Mouse (Mus musculus): ENCODE data around the gene Cdt1. TPM values are rescaled to one million over a fixed set of nuclear protein-coding genes. Genes with fewer than 3 reads are reported as not detected.

The Cdt1 gene
- polyA plus RNA-seq, 1 experiment = 42.7 TPM

DNA sequence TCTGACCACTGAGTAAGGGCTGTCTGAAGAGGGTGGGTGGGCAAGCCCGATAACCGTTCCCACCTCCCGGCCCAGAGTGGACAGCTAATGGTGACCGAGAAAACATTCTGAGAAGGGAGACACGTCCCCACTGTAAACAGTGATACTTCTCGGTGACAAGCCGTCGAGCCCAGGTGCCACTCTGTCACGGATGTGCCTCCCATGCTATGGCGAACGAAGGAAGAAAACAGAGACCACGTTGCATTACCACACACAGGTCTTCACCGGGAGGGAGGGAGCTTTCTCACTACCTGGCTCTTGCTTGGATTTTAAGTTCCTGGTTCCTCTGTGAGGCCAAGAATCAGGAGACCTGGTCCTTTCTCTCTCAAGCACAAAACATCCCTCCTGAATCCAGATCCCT is 19.5 kb upstream of the Cdt1 start:
- WGBS = 58% methylated on average over 13 of the region's 13 CpGs
- no peak for DNase-seq (ENCODE audit: low read depth, low spot score)

DNA sequence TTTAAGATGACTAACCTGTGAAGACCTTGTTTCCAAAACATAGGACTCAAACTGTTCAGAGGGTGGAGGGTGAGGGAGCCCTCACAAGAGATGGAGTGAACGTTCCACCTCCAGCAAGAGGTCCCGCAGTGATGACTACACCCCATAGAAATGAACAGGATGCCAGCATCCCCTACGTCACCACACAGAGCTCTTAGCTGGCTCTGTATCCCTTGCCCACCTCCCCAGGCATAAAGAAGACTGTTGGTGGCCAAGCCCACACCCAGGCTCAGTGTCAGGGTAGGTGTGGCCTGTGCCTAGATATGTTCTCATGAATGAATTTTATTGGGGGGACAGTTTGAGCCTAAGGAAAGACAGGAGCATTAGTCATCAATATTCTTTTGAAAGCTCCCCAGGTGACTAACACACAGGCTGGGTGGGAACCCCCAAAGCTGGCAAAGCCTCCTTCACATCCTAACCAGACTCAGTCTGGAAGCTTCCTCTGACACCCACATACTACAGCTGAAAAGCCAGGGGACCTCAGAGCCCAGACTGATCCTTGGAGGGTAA is 18.9 kb upstream of the Cdt1 start:
- WGBS = 66% methylated on average over 3 of the region's 3 CpGs
- DNase-seq (ENCODE audit: low read depth, low spot score) = no peak

DNA sequence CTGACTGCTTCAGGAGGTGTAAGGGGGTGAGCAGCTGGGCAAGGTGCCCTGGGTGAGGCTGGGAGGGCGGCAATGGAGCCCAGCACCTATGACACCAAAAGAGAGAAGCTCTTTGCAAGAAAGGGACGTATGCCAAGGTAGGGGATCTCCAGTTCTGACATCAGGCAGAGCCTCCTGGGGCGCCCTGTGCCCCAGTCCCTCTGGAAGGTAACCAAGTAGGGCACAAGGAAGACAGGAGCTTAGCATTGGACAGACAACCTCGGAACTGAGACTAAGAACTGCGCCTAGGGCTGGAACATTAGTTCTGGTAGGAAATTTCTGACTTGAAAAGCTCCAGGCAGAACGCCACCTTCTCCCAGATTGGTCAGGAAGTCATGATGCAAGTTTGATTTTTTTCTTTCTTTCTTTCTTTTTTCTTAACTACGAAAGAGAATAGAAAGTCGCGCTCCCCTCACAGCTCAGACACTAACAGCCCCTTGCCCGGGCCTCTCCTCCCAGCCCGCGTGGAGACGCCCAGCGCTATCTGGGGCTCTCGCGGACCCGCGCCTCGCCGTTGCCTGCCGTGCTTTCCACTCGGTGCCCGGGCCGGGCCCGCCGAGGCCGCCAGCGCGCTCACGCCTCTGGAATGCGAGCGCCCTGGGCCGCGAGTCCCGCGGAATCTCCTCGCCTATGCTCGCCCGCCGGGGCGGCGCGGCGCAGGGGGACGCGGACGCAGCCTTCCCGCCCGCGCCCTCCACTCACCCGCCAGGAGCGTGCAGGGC is 17.4 kb upstream of the Cdt1 start:
- WGBS = 3% methylated on average over 49 of the region's 52 CpGs
- no peak for DNase-seq (ENCODE audit: low read depth, low spot score)

DNA sequence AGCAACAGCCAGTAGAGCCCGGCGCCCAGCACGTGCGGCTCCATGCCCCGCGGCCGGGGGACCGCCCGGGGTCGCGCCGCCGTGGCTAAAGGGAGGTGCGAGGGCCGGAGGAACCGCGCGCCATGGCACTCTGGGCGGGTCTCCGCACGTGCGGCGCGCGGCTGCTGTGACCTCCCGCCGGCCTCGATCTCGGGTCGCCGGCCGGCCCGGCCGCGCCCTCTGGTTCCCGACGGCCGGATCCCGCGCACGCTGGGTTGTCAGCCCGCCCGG is 16.9 kb upstream of the Cdt1 start:
- WGBS = under 1% methylated on average over 43 of the region's 43 CpGs
- no peak for DNase-seq (ENCODE audit: low read depth, low spot score)

DNA sequence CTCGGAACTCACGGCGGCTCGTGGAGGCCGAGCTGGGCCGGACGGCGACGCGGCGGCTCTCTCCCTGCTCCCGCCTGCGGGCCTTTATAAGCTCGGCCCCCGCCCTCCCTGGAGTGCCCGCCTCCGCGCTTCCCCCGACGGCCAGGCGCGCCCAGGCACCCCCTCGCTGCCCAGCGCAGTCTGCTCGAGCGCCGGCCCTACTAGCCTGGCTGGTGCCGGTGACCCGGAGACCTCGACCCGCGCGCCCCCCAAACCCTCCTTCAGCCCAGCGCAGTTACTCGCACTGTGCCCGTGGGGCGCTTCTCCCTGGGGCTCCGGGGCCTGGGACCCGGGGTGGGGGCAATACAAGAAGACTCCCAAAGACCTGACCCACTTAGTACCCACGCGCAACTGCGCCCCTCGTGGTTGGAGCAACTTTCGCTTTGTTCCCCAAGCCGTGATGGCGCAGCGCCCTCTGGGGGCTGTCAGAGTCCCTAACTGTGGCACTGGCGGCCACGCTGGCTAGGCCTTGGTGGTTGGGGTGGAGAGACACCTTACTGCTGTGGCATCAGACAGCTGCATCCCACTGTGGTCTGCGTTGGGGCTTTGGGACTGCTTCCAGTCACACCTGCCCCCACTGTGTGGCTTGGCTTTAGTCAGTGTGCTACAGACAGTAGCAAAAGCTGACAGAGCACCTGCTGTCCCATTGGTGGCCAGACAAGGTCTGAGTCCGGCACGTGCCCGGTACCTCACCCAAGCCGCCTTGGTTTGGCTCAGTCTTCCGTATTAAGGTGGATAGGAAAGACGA is 16.4 kb upstream of the Cdt1 start, which contains the start of gene Piezo1:
TSS of gene Piezo1 (minus strand) at position 65 of the 787 bp plus-strand sequence.
- 9% methylated on average over 56 of the region's 56 CpGs for WGBS

DNA sequence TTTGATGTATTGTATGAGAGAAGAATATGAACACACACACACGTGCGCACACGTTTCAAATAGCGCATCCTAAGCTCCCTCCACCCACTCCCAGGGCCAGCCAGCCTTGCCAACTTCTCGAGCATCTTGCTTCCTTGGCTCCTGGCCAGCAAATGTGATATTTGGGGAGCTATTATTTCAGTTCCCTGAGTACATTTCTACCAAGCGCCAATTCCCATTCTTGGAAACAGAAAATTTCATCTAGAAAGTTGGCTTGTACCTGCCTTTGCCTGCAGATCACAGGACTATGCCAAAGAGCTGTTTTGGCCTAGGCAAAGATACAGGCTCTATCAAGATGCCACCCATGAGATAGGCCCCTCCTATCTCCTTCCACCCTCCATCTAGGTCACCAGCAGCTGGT is 13.0 kb upstream of the Cdt1 start:
- no peak for DNase-seq (ENCODE audit: low read depth, low spot score)
- WGBS = 66% methylated on average over 6 of the region's 6 CpGs

More for the DNA sequence above, 16.4 kb upstream of the Cdt1 start, which contains the start of gene Piezo1:
- DNase-seq (ENCODE audit: low read depth, low spot score) = peak; percentile 76

DNA sequence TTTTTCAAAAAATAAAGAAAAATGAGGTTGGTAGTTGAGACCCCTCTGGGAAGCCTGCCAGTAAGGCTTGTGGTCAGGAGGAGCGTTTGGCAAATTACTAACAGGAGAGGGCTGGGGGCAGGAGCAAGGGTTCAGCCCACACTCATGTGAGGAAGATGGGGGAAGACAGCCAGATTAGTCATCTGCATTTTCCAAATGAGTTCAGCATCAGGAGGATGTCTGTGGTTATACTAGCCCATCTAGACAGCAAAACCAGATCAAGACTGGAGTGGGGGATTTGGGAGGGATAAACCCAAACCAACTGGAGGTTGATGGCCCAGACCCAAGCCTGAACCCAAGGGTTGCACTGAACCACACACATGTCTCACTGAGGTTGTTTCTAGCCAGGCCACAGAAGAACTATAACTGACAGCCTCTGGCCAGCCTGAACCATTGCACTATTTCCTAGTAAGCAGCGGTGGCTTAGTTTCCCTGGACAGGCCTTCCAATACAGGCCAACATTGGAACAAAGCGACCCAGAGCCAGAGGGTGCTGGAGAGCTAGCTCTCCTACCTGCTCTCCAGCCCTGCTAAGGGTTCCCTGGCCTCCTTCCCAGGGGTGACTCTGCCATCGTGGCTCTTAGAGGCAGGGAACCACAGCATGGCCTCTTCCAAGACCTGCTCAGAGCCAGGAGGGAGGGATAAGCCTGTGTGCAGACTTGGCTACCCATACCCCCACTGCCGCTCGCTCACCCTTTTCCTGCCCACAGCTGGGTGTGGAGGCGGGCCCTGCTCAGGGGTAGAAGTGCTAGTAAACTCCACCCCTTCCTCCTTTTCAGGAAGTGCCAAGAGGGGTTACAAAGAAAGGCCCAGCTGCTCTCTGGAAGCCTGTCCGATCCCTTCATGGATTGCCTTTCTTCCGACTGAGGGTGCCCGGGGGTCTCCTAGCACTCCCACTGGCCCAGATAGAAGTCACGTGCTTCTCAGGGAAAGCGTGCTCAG is 11.5 kb upstream of the Cdt1 start:
- WGBS = 66% methylated on average over 12 of the region's 12 CpGs
- no peak for DNase-seq (ENCODE audit: low read depth, low spot score)

DNA sequence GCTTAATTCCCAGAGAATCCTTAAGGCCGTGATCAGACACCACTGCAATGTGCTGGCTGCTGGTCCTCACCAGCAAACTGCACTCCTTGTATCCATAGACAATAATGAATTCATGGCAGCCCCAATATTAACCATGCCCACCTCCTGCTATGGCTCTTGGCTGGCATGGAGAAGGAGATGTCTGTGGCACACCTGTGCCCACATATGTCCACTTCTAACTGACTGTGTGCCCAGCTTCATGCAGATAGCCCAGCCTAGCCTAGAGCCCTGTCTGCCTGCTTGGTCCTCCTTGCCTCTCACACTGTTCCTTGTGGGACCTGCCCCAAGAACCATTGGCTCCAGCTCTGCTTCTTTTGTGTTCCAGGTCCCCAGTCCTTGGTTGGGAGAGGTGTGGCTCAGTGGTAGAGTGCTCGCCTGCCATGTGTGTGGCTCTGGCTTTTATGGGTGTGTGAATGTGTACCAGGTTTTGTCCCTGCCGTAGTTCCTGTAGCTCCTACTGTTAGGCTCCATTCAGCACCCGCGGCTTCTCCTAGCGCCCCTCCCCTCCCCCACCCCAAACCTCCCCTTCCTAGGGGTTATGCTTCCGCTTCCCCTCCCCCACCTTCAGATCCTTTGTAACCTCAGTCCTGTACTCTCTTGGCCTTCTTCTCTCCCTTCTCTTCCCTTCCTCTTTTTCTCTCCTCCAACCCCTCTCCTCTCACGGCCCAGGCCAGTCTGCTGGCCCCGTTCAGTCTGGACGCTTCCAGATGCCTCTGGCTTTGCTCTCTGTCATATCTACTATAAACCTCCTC is 10.4 kb upstream of the Cdt1 start:
- 46% methylated on average over 10 of the region's 10 CpGs for WGBS
- no peak for DNase-seq (ENCODE audit: low read depth, low spot score)

DNA sequence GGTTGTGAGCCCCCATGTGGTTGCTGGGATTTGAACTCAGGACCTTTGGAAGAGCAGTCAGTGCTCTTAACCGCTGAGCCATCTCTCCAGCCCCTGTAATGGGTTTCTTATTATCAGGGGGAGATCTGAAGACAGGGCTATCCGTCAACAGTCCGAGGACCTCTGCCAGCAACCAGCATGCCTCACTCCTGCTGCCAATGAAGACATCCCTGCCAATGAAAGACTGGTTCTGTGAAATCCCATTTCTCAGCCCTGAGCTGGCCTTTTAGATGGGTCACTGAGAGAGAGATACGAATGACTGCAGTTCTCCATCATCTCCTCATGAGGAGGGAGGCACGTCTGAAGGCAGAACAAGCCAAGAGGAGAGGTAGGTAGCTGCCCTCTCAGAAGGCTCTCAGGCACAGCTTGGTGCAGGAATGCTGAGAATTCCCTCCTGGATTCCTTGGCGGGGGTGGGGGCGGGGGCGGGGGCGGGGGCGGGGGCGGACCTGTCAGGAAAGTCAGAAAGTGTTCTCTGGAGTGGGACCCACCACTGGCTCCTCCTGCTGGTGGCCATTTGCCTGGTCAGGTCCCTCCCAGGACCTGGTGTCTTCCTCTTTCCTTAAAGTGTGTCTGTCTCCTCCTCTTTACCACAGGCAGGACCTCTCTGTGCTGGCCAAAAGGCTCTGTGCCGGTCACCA is 9.0 kb upstream of the Cdt1 start:
- no peak for DNase-seq (ENCODE audit: low read depth, low spot score)
- whole genome bisulfite sequencing = 41% methylated on average over 12 of the region's 12 CpGs

DNA sequence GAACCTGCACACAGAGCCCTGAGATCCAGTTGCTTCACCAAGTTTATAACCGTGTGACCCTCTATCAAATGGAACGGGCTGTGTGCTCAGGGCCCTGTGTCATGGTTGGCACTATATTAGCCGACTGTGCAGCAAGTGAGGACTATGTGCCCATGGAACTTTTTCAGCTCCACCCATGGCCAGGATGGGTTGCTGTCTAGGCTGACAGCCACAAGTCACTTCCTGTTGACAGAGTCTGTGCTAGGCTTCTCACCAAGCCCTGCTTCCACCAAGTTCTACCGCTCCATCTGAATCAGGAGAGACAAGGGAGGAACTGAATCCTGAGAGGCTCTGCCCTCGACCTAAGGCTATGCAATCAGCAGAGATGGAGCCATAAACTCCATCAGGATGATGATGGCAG is 6.6 kb upstream of the Cdt1 start:
- WGBS = 59% methylated on average over 5 of the region's 5 CpGs
- no peak for DNase-seq (ENCODE audit: low read depth, low spot score)

DNA sequence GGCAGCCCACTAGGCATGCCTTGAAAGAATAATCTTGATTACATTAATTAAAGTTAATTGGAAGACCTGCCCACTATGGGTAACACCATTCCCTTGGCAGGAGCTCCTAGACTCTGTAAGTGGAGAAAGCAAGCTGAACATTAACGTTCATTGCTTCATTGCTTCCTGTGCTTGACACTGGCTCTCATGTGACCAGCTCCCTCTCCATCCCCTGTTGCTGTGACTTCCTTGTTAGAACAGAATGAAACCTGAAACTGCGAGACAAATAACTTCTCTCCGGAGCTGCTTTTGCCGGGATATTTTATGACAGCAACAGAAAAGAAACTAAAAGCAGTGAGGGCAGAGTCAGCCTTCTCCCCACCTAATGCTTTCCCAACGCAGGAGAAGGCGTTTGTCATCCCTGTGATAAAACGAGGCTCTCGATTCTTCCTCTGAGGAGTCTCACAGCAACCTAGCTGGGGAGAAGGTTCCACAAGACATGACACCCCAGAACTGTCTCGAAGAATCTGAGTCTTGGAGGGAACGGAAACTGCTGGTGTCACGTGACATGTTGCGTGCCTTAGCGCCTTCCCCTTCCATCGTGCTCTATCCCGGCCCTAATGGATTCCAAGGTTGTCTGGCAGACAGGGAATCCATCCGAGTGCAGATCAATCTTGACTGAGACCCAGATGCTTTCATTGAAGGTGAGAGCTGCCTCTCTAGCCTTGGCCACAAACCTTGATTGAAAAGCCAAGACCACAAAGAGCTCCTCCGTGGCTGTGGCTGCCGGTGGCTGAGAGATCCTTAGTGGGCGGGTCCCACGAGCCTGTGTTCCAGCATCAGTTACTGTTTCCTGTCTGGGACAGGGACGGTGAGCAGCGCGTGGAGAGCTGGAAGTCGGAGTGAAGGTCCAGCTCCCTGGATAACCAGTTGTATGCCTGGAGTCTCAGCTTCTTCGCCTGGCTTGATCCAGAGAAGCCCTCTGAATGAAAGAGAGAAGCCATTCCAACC is 3.2 kb upstream of the Cdt1 start:
- 69% methylated on average over 25 of the region's 25 CpGs for WGBS

DNA sequence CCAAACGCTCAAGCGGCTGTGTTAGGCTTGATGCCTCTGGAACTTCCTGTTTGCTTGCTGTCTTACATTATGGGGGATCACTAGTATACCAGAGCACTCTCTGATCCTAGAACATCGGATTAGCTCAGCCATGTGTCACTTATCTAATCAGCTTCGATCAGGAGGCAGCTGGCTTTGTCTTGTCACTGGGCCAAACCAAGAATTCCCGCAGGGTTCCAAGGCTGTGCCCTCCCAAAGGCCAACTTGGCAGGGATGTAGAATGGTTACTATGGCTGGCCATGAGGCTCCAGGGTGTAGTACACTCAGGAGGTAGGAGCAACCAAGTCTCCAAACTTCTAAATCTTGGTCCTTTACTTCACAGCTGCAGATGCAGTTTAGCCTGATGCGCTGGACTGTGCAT is 1.0 kb upstream of the Cdt1 start:
- 17% methylated on average over 6 of the region's 6 CpGs for WGBS
- DNase-seq (ENCODE audit: low read depth, low spot score) = no peak

More for the DNA sequence above, 3.2 kb upstream of the Cdt1 start:
- no peak for DNase-seq (ENCODE audit: low read depth, low spot score)

DNA sequence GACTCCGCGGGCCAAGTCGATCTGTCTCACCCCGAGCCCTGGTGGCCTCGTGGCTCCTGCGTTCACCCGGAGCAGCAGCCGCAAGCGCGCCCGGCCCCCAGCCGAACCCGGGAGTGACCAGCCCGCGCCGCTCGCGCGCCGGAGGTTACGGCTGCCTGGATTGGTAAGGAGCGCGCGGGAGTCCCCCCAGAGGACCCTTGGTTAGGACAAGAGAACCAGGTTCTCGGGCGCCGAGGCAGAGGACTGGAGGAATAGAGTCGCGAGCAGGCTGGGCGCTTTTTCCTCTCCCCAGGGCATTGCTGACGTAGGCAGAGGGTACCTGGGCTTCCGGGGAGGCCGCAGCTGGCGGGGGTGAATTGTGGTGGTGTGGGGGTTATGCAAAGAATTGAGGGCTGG is 292 bp downstream of the Cdt1 start:
- under 1% methylated on average over 34 of the region's 34 CpGs for WGBS
- DNase-seq (ENCODE audit: low read depth, low spot score) = no peak

DNA sequence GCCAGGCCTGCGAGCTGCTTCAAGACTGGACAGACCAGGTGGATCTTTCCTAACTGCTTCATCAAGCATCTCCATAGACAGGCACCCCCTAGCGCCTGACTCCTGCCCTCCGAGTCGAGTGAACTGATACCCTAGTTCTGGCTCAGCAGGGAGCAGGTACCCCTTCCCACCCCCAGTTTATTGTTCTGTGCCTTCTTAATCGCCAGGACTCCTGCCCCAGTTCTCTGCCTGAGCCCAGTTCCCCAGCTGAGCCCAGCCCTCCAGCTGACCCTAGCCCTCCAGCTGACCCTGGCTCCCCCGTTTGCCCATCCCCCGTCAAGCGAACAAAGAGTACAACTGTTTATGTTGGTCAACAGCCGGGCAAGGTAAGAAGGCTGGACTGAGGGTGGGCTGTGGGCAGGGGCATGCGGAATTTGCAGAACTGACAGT is 1.1 kb downstream of the Cdt1 start:
- 24% methylated on average over 10 of the region's 10 CpGs for WGBS
- DNase-seq (ENCODE audit: low read depth, low spot score) = no peak

DNA sequence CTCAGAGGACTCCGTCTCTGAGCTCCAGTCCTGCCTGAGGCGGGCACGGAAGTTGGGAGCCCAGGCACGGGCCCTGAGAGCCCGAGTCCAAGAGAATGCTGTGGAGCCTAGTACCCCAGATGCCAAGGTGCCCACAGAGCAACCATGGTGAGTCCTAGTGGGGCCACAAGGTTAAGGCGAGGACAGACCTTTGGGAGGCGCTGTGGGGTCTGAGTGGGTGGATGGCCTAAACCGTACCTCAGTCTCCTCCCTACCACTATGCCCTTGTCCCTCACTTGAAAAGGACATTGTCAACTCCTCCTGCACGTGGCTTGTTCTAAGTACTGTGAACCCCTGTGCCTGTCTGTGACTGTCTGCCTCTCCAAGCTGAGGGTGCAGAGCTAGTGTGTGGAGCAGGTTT is 1.5 kb downstream of the Cdt1 start:
- no peak for DNase-seq (ENCODE audit: low read depth, low spot score)
- 59% methylated on average over 9 of the region's 9 CpGs for WGBS

DNA sequence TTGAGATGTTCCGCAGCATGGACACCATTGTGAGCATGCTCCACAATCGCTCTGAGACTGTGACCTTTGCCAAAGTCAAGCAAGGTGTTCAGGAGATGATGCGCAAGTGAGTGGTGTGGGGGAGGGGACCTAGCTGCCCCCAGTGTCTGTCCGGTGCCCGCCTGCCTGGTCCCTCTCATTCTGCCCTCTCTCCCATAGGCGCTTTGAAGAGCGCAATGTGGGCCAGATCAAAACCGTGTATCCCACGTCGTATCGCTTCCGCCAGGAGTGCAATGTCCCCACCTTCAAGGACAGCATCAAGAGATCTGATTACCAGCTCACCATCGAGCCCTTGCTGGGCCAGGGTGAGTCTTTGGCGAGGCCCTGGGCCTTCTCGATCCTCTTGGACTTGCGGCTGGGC is 2.2 kb downstream of the Cdt1 start:
- 96% methylated on average over 16 of the region's 16 CpGs for WGBS
- DNase-seq (ENCODE audit: low read depth, low spot score) = no peak

DNA sequence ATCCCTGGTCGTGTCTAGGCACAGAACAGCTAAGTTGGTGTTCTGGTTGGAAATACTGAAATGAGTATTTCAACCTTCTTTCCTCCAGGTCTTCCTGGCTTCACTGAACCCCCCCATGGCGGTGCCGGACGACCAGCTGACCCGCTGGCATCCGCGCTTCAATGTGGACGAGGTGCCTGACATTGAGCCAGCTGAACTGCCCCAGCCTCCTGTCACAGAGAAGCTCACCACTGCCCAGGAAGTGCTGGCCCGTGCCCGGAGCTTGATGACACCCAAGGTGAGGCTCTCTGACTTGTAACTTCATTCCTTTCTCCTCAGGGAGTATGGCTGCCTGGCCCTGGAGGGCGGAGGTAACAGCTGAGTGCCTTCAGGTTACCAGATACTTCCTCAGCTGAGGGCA is 3.3 kb downstream of the Cdt1 start:
- DNase-seq (ENCODE audit: low read depth, low spot score) = no peak
- WGBS = 93% methylated on average over 11 of the region's 11 CpGs

All from large intestine, adult 2 months (tissue).